Mouse (Mus musculus) limb, embryonic 14.5 days (tissue): ENCODE results near the gene Zfp853. TPM values are rescaled to one million over a fixed set of nuclear protein-coding genes. Genes with fewer than 3 reads are reported as not detected.

Experiments used
- ATAC-seq: fragments of 200-750 bp; cut with Nextera tagmentation; 2 replicates; pipeline ENCODE4 v1.8.0; 2017; ENCODE audit warnings: low read depth, moderate number of reproducible peaks, moderate TSS enrichment; ENCODE audit not compliant: low FRiP score
- DNase-seq: peaks from one replicate; pipeline ENCODE4 v3.0.0-alpha.2; 2015; ENCODE audit warnings: low spot score
- H3K27ac ChIP-seq: fragments of 300-500 bp; sonication (generic); replicated peaks from 2 replicates; pipeline ENCODE4 v1.5.1; 2014; ENCODE audit warnings: low read depth, mild to moderate bottlenecking, low read length, moderate library complexity, mixed read lengths
- H3K27me3 ChIP-seq: fragments of 300-500 bp; sonication (generic); 2 replicates; pipeline ENCODE4 v1.6.1; 2014; ENCODE audit warnings: low read length, mixed read lengths; ENCODE audit not compliant: control insufficient read depth, insufficient read depth
- H3K36me3 ChIP-seq: fragments of 300-500 bp; sonication (generic); 2 replicates; pipeline ENCODE4 v1.6.1; 2014; ENCODE audit warnings: mild to moderate bottlenecking, low read length, moderate library complexity, mixed read lengths; ENCODE audit not compliant: control insufficient read depth, insufficient read depth
- H3K4me1 ChIP-seq: fragments of 300-500 bp; sonication (generic); 2 replicates; pipeline ENCODE4 v1.6.1; 2014; ENCODE audit warnings: antibody characterized with exemption, low read length, mixed read lengths; ENCODE audit not compliant: control insufficient read depth, insufficient read depth
- H3K4me2 ChIP-seq: fragments of 300-500 bp; sonication (generic); replicated peaks from 2 replicates; pipeline ENCODE4 v1.6.1; 2014; ENCODE audit warnings: low read depth, mild to moderate bottlenecking, low read length, moderate library complexity; ENCODE audit not compliant: severe bottlenecking
- H3K4me3 ChIP-seq: fragments of 300-500 bp; sonication (generic); replicated peaks from 2 replicates; pipeline ENCODE4 v1.5.1; 2014; ENCODE audit warnings: low read length
- H3K9ac ChIP-seq: fragments of 300-500 bp; sonication (generic); 2 replicates; pipeline ENCODE4 v1.6.1; 2014; ENCODE audit warnings: mild to moderate bottlenecking, low read depth, low read length, moderate library complexity; ENCODE audit not compliant: severe bottlenecking
- H3K9me3 ChIP-seq: fragments of 300-500 bp; sonication (generic); 2 replicates; pipeline ENCODE4 v1.6.1; 2016; ENCODE audit warnings: low read length; ENCODE audit not compliant: control insufficient read depth
- POLR2A ChIP-seq: fragments of 200-500 bp; IDR thresholded peaks from 2 replicates; pipeline ENCODE4 v1.8.0; 2012; ENCODE audit warnings: inconsistent platforms, mild to moderate bottlenecking, moderate library complexity, borderline replicate concordance; ENCODE audit not compliant: insufficient read depth, insufficient read length; ENCODE audit errors: extremely low read depth
- WGBS: fragments of 180-500 bp; shearing (Covaris S2); extraction: QIAGEN DNeasy Blood & Tissue Kit; methylation state at CpG from one replicate; pipeline ENCODE4 v1.1.7; 2014; 5-methylcytosine and 5-hydroxymethylcytosine counted together
- polyA plus RNA-seq, 2 experiments: library from polyadenylated mRNA; depleted of rRNA in 1 of 2; stranded (reverse) in 1 of 2; unstranded in 1 of 2; fragments of >200 nt; fragmentation: Nextera tagmentation in 1 of 2; extraction: Ambion mirVana in 1 of 2; gene quantifications; 2 replicates each; pipeline versions ENCODE4 v1.2.1 to v1.2.3; 2012 to 2014

Gene Zfp853
- polyA plus RNA-seq, 2 experiments, result 0.26 to 9.1 TPM

DNA sequence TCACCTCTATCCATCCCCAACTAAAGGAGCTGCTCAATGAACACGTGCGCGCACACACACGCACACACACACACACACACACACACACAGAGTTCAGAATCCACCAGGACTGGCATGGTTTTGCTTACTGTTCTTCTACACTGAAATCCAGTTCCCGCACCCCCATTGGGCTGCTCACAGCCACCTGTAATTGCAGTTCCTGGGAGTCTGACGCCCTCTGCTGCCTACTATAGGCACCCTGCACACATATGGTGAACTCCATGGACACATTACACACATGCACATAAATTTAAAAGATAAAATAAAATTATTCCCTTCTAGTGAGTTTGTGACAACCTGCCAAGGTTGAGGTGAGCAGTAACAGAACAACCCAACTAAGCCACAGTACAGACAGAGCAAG is 8.7 kb downstream of the Zfp853 start:
- Histone ChIP-seq H3K9ac (no peak overlapping the region), H3K4me3 (no peak overlapping the region), H3K36me3 (0 out of 2 replicates have a peak, but pooled peaks cover 6% of the 10 kb centered on the region), H3K9me3 (no peaks in the 10 kb centered on the region), H3K4me2 (no peak overlapping the region), H3K4me1 (peaks cover 8% of the 10 kb centered on the region; the same call in 1 of the 2 replicates), H3K27me3 (peaks cover 36% of the 10 kb centered on the region), H3K27ac (no peak overlapping the region)
- DNase-seq (no peak), ATAC-seq (no peak)
- WGBS, result 38% methylated on average over 6 of the region's 6 CpGs
- TF ChIP-seq POLR2A, result no peak

DNA sequence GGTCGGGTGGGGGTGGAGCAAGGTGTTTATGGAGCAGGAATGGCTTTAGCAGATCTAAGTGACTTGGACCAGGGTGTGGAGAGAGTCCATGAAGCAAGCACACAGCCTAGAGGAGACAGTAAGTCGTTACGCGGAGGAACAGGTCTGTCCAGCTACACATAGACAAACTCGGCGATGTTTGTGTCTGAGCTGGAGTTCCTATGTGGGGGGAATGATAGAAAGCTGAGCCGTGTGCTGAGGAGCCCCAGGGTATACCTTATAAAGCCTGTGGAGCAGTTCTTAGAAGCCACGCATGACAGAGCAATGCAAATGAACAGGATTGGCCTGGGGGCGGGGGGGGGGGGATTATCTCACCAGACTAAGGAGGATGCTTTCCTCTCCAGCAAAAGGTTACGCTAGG is 14.2 kb downstream of the Zfp853 start:
- Histone ChIP-seq H3K27me3 (no peaks in the 10 kb centered on the region), H3K9me3 (no peaks in the 10 kb centered on the region), H3K4me2 (no peak overlapping the region), H3K27ac (no peak overlapping the region), H3K4me1 (no peaks in the 10 kb centered on the region), H3K36me3 (no peaks in the 10 kb centered on the region), H3K9ac (no peak overlapping the region), H3K4me3 (no peak overlapping the region)
- 36% methylated on average over 10 of the region's 10 CpGs for WGBS
- ATAC-seq, result no peak
- no peak for TF ChIP-seq POLR2A
- DNase-seq, result no peak

DNA sequence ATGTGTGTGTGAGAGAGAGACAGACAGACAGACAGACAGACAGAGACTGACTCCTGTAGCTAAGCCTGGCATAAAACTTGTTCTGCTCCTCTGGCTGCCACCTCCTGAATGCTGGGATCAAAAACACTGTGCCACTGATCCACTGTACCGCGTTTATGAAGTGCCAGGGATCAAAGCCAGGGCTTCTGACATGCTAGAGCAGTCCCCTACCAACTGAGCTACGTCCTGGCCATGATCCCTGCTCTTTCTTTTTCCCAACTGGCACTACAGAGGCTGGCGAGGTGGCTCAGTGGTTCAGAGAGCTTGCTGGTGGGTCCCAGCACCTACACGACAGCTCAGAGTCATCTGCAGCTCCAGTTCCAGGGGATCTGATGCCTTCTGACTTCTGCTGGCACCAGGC is 17.7 kb downstream of the Zfp853 start:
- ATAC-seq (no peak), DNase-seq (no peak)
- Histone ChIP-seq H3K4me2 (no peak overlapping the region), H3K27me3 (no peaks in the 10 kb centered on the region), H3K36me3 (no peaks in the 10 kb centered on the region), H3K9me3 (no peaks in the 10 kb centered on the region), H3K4me3 (no peak overlapping the region), H3K4me1 (peaks cover 3% of the 10 kb centered on the region; the same call in 1 of the 2 replicates), H3K9ac (0 out of 2 replicates have a peak overlapping the region, but pooled peaks have one; percentile 4), H3K27ac (no peak overlapping the region)
- no peak for TF ChIP-seq POLR2A
- WGBS, result 46% methylated on average over 5 of the region's 5 CpGs

DNA sequence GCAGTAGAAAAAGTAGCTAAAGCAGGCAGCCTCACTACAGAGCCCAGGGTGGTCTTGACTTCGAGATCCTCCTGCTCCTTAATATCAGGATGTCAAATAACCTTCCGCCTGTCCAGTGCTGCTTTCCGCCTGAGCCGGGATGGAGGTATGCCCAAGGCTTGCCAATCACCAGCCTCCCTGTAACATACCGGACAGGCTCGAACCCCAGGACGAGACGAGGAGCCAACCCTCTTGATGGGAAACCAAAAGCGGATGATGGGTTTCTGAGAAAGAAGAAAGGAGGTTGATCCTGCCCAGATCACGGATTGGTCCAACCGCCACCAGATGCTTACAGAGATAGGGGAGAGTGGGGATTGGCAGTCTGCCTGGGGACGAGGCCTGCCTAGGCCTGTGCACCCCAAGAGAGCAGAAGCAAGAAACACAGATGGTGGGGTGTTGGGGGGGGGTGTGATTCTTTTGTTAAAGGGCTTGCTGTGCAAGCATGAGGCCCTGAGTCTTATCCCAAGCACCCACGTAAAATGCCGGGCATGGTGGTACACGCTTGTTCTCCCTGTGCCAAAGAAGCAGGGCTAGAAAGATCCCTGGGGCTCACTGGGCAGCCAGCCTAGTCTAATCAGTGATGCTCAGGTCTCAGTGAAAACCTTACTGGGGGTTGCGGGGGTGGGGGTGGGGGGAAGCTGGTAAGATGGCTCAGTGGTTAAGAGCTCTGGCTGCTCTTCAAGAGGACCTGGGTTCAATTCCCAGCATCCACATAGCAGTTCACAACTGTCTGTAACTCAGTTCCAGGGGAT is 20.7 kb downstream of the Zfp853 start:
- no peaks in the 10 kb centered on the region for H3K27me3 ChIP-seq
- 87% methylated on average over 16 of the region's 16 CpGs for WGBS
- TF ChIP-seq POLR2A, result no peak
- H3K4me1 ChIP-seq, result peaks cover 15% of the 10 kb centered on the region
- ATAC-seq, result no peak
- H3K36me3 ChIP-seq, result no peaks in the 10 kb centered on the region
- no peak overlapping the region for H3K9ac ChIP-seq
- no peak overlapping the region for H3K27ac ChIP-seq
- no peak for DNase-seq
- H3K4me2 ChIP-seq, result no peak overlapping the region
- no peaks in the 10 kb centered on the region for H3K9me3 ChIP-seq
- H3K4me3 ChIP-seq, result no peak overlapping the region

DNA sequence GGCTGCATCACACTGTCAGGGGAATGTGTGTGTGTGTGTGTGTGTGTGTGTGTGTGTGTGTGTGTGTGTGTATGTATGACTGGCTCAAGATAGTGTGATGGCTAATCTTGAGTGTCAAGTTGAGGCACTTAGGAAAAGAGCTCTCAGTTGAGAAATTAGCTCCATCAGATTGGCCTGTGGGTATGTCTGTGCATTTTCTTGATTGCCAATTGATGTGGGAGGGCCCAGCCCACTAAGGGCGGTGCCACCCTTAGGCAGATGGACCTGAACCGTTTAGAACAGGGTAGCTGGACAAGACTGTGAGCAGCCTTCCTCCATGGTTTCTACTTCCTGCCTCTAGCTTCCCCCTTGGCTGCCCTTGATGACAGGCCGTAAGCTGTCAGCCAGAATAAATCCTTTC is 21.3 kb downstream of the Zfp853 start:
- no peak overlapping the region for H3K9ac ChIP-seq
- H3K4me2 ChIP-seq, result no peak overlapping the region
- H3K4me1 ChIP-seq, result peaks cover 15% of the 10 kb centered on the region
- H3K9me3 ChIP-seq, result no peaks in the 10 kb centered on the region
- no peaks in the 10 kb centered on the region for H3K27me3 ChIP-seq
- no peak for TF ChIP-seq POLR2A
- H3K27ac ChIP-seq, result no peak overlapping the region
- H3K36me3 ChIP-seq, result no peaks in the 10 kb centered on the region
- no peak for DNase-seq
- ATAC-seq, result no peak
- 75% methylated on average over 3 of the region's 3 CpGs for WGBS
- H3K4me3 ChIP-seq, result no peak overlapping the region
